Mouse (Mus musculus) olfactory bulb, adult 2 months (tissue): ENCODE data around the gene Pom121l2.

Source experiments
- CTCF ChIP-seq: fragments of 200-500 bp; IDR thresholded peaks from 2 replicates; pipeline ENCODE4 v1.5.1; 2012; ENCODE audit warnings: low read depth, mild to moderate bottlenecking, low read length, moderate library complexity; ENCODE audit not compliant: insufficient read depth
- POLR2A ChIP-seq: fragments of 200-500 bp; IDR thresholded peaks from 2 replicates; pipeline ENCODE4 v1.6.1; 2012; ENCODE audit warnings: mild to moderate bottlenecking, low read depth, low read length, moderate library complexity; ENCODE audit not compliant: insufficient read depth

GRCm38 (mm10) chr13:21933626-21934548 is 47.1 kb upstream of the Pom121l2 start:
- no peak for TF ChIP-seq POLR2A
- TF ChIP-seq CTCF = no peak
